Mouse (Mus musculus): ENCODE measurements around the gene Phf21a.

The Phf21a gene

DNA sequence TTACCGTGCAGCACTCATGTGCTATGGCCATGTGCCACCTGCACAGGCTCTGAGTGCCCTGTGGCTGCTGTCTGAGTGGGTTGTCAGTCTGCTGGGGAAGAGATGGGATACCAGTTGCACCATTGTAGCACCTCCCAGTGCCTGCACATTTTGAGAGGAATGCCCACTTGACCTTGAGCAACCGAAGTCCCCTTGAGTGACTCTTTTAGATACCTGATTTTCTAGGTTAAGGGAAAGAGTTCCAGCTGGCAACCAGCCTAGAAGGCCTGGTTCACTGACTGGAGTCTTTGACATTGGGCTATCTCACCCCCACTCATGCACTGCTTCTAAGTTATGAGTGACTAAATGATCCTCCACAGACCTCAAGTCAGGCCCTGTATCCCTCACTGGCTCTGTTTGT lies 266.4 kb downstream of the Phf21a start:
- no peak for DNase-seq (ENCODE audit: low read depth in 2 of 2, low spot score in 2 of 2)

DNA sequence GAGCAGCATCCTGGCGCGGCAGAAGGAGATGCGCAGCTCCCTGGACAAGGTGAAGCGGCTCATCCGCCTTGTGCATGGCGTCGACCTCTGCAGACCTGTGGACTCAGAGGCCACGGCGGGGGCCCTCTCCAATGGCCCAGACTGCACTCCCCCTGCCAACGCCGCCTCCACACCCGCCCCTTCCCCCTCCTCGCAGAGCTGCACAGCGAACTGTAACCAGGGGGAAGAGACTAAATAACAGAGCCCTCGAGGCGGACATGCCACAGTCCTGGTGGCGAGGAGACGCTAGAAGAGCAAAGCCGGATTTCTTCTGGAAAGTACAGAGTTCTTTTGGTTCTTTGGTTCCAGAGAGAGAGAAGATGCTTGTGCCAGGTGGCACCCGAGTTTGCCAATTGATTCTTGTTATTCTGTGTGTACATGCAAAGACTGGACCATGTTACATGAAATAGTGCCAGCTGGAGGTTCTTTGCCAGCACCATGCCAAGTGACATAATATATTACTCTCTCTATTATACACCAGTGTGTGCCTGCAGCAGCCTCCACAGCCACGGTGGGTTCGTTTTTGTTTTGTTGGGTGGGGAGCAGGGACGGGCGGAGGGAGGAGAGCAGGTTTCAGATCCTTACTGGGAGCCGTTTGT lies 267.4 kb downstream of the Phf21a start:
- DNase-seq (ENCODE audit: low read depth in 2 of 2, low spot score in 2 of 2), result no peak

DNA sequence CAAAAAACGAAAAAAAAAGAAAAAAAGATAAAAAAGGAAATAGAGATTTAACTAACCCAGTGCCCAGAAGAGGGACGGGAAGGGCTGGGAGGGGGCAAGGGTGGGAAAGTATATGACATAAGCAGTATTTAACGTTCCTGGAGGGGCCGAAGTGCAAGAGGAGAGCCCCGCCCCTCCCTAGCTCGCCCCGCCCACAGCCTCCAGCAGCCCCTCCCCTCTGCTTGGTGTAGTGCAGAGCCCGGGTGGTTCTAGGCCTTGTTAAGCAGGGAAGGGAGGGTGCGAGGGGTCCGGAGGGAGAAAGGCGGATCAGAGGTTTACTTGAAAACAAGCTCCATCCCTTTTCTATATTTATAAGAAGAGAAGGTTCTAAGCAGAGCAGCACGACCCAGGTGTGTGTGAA lies 268.0 kb downstream of the Phf21a start:
- no peak for DNase-seq (ENCODE audit: low read depth in 2 of 2, low spot score in 2 of 2)

DNA sequence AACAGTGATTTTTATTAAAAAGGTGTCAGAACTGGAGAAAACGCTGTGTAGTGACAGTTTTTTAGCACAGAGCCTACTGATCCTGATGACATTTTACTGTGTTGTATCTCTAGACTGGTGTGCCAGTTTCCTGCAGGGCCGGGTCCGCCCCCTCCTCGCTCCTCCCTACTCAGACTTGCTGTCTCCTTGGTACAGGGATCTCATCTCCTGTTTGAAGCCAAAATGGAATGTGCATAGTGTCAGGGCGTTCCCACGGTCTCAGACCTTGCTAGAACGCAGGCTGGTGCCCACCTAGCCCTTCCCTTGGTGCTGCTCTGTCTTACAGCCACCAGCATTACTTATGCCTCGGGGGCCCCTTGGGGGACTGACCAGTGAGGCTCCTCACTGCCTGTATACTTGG lies 268.9 kb downstream of the Phf21a start:
- no peak for DNase-seq (ENCODE audit: low read depth in 2 of 2, low spot score in 2 of 2)

DNA sequence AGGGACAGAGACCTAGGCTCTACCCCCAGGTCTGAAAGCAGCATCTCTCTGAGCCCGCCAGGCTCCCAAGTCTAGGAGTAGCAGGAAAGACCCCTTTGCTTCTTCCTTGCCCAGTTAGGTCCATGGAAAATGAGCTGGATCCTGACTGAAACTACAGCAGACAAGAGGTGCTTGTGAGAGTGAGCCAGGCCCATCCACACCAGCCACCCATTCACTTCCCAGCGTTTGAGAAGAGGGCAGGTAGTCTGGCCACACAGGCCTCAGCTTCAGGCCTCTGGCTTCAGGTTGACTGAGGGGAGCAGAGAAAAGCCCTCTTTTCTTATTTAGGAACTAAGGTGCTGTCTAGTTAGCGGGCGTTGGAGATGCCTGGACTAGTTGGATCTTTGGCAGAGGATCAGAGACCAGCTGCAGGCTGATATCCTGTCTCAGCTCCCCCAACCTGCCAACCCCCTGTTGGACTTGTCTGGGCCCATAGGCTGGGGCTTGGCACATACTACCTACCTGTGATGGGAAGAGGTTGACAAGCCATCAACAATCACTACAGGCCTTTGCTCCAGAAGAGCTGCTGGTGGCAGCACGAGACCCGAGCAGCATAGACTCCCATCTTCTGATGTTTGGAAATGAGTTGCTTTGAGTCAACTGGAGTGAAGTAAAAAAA lies 269.8 kb downstream of the Phf21a start:
- DNase-seq (ENCODE audit: low read depth in 2 of 2, low spot score in 2 of 2), result no peak

DNA sequence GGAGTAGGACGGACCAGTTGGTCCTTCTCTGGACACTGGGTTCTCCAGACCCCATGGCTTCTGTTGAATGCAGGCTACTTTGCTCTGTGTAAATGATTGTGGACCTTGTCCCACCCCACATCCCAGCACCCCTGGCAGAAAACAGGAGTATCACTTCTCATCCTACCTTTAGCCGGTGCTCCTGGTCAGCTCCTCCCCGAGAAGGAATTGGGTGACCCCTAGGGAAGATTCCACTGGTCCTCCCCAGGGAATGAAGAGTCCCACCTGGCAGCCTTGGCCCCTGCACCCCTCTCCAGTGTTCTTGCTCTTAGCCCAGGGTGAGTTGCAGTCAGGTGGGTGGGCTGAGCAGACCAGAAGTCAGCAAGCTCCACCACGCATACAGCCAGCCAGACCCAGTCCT lies 271.2 kb downstream of the Phf21a start:
- no peak for DNase-seq (ENCODE audit: low read depth in 2 of 2, low spot score in 2 of 2)

DNA sequence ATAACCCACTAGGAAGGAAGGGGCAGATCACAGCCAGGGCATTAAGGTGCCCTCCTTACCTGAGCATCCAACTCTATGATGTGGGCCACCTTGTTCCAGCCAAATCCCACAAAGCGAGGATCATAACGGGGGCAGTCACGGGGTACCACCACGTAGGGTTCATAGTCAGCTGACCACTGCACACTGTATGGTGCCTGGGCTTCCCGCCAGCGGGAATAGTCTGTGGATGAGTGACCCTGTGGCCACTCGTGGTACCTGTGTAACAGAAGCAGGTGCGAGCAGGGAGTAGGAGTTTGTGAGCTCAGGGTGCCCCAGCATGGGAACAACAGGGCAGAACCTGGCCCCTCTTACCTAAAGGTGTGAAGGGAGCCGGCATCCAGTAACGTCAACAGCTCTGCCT lies 272.7 kb downstream of the Phf21a start:
- DNase-seq (ENCODE audit: low read depth in 2 of 2, low spot score in 2 of 2), result no peak

DNA sequence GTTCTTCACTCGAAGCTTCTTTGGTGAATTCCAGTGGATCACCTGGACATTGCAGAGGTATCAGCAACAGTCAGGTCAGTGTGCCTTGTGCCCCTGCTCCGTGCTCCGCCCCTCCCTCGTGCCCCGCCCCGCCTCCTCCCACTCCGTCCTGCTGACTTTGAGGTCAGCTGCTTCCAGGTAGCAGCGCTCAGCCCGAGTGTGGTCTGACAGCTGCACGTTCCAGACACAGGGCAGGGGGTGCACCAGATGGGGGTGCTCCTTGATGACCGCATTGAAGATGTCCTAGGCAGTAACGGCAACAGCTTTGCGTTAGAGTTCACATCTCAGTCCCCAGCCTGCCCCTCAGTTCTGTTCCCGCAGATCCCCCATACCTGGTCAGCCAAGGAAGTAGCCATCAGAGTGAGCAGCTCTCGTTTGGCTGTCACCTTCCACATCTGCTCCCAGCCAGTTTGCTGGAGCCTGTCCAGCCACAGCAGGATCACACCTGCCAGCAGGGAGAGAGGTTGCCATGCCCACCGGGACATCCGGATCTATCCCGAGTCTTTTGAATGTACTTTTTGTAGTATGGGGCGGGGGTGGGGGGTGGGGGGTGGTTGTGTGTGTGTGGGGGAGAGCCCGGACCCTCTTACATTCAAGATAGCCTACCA lies 274.6 kb downstream of the Phf21a start:
- DNase-seq (ENCODE audit: low read depth in 2 of 2, low spot score in 2 of 2), result no peak

DNA sequence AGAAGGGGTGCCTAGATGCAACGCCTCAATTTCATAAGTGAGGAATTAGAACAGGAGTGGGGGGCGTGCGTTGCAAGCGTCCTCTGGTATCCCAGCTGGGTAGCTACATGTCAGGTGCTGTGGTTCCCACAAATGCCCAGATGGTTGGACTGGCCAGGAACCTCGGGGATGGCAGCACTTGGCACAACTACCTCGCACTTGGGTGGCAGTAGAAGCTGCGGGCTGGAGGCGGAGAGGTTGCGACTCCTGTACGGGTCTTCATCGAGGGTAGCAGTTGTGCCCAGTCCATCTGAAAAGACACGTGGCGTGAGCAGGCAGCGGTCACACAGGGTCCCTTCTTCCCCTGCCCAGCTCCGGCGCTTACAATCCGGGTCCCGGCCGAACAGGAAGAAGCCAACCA lies 277.5 kb downstream of the Phf21a start:
- DNase-seq (ENCODE audit: low read depth in 2 of 2, low spot score in 2 of 2), result no peak

DNA sequence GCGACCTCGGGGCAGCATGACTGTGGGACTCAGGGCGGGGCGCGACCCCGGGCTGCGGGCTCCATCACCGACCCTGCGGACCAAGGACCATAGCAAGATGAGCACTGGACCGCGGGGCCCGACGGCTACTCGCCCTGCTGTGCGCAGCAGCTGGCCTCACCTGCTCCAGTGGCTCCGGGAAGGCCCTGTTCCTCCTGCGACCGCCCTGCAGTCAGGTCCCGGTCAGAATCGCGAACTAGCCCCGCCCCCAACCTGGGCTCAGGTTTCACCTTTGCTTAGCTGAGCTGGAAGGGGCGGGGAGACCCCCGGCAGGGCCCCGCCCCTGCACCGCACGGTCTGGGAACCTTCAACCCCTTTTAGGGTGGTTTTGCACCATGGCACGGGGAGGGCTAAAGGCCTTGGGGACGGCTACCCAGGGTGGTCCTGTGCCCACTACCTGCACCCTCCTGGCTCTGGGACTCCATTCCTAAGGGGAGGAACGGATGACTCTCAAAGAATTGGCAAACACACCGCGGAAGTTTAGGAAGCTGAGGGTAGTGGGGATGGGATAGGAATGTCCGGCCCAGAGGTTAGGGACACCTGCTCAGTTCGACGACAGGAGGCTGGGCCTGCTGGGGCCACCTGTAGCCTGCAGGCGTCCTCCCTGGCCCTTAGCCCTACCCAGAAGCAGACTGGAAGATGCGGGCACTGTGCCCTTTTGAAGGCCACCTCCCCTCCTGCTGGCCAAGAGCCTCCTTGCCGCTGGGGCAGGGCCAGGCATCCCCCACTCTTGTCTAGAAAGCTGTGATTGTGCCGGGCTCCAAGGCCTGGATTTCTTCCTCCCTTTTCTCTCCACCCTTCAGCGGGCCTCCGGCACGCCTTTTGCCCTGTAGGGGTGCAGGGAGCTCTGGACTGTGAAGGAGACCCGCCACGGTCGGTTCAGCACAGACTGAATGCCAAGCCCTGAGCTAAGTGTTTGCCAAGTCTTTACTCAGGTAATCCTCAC lies 278.2 kb downstream of the Phf21a start:
- DNase-seq (ENCODE audit: low read depth in 2 of 2, low spot score in 2 of 2), result no peak

DNA sequence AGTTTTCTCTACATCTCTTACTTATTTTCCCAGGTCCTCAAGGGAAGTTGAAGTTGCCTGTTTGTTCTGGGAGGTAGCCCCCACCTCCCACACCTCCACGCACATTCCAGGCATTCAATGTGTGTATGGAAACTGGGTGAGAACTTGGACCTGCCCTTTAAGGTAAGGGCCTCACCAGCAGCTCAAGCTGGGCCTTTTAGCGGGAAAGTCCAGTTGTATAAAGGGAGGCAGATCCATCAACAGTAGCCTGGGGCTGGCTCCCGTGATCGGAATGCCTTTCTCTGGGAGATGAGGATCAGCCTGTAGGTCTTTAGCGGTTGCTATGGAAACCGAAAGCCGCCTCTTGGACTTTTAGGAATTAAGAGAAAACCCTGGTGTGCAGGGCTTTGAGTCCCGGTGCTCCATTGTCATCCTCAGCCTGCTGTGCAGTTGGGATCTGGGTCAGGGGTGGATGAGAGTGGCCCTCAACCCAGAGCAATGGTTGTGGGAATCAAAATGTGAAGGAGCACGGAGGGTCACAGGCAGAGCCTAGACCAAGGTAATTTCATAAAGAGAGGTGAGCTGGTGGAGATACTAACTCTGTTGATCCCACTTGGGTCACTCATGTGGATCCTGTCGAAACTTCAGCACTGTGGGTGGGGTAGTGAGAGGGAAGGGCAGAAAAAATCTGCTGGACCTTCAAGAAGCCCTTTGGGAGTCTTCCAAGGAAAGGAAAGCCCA lies 279.2 kb downstream of the Phf21a start:
- no peak for DNase-seq (ENCODE audit: low read depth in 2 of 2, low spot score in 2 of 2)

DNA sequence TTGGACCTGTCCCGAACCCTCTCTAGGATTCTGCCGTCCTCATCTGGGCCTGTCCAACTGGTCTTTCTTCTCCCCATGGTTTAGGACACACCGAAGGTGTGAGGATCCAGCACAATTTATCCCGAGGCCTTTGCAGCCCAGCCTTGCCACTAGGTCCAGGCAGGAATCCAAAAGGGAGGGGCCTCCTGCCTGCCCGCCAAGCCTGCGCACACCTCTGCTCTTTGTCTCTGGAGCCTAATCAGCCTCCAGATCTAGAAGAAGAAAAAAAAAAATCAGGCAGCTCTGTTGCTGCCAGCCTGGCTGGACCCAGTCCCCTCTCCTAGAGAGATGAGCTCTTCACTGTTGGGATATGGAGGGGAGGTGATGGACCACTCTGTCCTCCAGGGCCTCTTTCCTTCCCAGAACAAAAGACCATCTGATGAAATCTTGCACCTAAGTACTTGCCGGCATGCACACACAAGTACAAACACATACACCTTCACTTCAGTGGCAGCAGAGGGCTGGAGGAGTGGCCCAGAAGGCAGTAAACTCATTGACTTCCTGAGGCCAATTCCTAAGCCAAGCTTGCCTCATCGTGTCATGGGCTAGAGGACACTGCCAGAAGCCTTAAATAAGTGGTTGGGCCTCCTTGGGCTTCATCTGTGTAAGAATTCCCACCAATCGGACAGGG lies 280.0 kb downstream of the Phf21a start:
- DNase-seq (ENCODE audit: low read depth in 2 of 2, low spot score in 2 of 2), result no peak

DNA sequence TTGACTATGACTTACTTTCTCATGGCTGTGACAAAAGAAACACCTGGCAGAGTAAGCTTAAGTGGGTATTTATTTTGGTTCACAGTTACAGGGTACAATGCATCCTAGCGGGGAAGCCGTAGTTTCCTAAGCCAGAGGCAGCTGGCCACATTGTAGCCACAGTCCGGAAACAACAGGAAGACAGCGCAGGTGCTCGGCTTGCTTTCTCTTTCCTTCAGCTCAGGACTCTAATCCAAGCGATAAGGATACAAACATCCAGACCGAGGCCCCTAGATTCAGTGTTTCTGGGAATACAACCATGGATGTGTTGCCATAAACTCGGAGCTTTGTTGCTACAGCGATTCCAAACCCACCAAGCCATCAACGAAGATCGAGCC lies 280.5 kb downstream of the Phf21a start:
- no peak for DNase-seq (ENCODE audit: low read depth in 2 of 2, low spot score in 2 of 2)

DNA sequence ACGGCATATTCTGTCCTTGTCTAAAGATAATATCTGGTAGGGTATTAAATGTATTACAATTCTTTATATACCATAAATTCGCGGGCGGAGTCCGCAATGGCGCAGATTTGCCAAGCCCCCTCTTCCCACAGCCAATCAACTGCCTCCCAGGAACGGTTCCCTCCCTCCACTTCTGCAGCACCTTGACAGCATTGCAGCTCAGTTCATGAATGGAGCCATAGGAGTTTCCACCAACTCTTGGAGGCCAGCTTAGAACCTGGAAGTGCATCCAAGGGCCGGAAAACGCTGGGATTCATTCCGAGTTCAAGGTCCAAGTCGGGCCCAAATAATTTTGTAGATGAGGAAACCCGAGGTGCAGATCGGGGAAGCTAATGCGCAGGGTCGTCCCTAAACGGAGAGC lies 281.6 kb downstream of the Phf21a start, which contains the start of the genes Pex16 and Large2:
Gene Pex16 (plus strand): TSS at position 163 of the 400 bp plus-strand sequence.
Gene Large2 (minus strand): TSS at position 356 of the 400 bp plus-strand sequence.
- peak; percentile 25 to 45 for DNase-seq (ENCODE audit: low read depth in 2 of 2, low spot score in 2 of 2)

DNA sequence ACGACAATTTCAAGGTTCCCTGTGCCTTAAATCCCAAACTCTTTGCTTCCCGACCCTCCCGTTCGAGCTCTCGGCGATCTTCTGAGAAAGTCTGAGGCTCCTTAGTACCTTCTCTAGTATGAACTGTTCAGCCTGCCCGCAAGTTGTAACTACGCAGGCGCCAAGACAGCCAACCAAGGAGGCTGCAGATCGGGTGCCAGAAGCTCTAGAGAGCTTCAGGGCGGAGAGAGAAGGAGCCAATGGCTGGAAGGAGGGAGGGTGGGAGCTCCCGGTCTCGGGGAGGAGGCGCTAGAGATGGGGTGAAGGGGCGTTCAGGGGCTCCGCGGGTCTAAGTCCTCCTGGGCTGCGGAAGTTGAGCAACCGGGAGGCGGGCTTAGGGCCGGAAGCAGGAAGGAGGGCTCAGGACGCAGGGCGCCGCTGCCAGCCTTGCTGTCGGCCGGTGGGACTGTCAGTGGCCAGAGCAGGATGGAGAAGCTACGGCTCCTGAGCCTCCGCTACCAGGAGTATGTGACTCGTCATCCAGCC lies 282.2 kb downstream of the Phf21a start:
- peak; percentile 93 for DNase-seq (ENCODE audit: low read depth in 2 of 2, low spot score in 2 of 2)

DNA sequence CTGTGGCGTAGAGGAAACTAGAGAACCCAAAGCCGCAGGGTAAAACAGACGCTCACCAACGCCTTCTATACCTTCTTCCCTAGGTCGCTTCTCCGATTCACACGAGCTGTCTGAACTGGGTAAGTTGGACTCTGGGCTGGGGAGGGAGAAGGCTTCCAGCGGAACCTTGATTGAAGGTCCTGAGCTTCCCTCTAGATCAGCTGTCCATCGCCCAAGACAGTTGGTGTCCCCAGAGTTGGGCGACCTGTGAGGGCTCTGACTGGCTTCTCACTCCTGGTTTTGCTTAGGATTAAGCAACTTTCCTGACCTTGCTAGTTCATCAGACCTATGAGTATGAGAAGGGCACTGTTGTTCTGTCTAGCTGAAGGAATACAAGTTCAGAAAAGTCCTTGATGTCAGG lies 282.9 kb downstream of the Phf21a start:
- no peak for DNase-seq (ENCODE audit: low read depth in 2 of 2, low spot score in 2 of 2)

DNA sequence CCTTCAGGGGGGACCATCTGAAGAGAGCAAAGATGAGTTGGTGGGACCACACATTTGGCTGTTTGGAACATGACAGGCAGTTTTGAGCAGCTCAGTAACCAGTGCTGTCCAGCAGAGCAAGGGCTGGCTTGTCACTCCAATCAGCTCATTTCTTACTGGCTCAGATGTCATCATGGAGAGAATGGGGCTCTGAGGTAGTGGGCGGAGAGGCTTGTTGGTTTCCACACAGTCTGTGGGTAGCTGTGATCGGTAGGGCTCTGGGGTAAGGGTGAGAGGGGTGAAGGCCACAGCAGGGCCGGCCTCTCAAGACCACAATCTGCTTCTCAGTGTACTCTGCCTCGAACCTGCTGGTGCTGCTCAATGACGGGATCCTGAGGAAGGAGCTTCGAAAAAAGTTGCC lies 283.4 kb downstream of the Phf21a start:
- DNase-seq (ENCODE audit: low read depth in 2 of 2, low spot score in 2 of 2), result no peak

DNA sequence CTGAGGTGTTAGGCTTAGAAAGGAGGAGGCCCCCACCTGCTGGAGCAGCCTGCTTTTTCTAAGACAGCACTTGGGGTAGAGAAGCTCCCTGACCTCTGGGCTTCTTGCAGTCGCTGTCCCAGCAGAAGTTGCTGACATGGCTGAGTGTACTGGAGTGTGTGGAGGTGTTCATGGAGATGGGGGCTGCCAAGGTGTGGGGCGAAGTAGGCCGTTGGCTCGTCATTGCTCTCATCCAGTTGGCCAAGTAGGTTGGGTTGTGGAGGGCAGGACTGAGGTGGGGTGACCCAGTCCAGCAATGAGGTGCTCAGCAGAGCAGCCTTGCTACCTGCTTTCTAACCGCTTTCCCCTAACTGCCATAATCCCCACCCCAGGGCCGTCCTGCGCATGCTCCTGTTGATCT lies 284.4 kb downstream of the Phf21a start:
- no peak for DNase-seq (ENCODE audit: low read depth in 2 of 2, low spot score in 2 of 2)

DNA sequence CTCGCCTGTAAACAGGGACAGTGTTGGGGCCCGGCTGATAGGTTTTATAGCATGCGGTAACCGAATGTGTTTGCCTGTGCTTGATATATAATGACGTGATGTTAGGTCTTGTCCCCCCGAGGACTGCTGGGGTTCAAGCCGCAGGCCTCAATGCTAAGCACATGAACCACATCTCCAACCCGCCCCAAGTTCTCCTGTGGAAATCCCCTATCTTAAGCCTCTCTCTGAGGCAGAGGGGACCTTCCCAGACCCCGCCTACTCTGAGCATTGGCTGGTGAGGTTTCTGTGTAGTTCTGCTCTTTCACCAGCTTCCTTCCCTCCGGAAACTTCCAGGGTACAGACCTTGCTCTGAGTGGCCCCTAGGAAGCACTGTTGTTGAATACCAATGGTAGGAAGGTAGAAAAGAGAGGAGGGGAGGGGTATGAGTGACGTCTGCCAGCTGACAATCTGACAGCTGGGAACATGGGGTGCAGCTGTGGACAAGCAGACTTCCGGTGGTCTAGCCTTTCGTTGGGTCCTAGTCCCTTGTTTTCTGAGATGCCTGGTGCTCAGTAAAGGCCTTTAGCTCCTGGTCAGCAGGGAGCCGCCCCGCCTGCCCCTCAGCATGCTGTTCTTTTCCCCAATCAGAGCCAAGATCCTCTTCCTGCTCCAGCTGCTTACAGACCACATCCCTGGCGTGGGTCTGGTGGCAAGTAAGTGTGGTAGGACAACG lies 287.0 kb downstream of the Phf21a start:
- DNase-seq (ENCODE audit: low read depth in 2 of 2, low spot score in 2 of 2), result no peak
